Mouse (Mus musculus) gastrocnemius, postnatal 36 days (tissue): ENCODE results near the gene Lars2. TPM values are rescaled to one million over a fixed set of nuclear protein-coding genes. Genes with fewer than 3 reads are reported as not detected.
A peak's percentile ranks its signal among the peaks of the same experiment; 100 is the strongest.
"Not testable (repeated sequence)": the region's sequence is repeated elsewhere in the genome, so short reads cannot be mapped to it uniquely, and the experiment has no call there.

ENCODE experiments used
- DNase-seq, 2 experiments: peaks; one replicate each; pipeline ENCODE4 v3.0.0; 2022
- intact Hi-C: fragments of 180-260 bp; cut with DNase I; formaldehyde crosslinking; loops from one replicate; pipeline ENCODE4 v1.15.1; 2025
- long read RNA-seq, 2 experiments: library from polyadenylated mRNA; stranded (forward); transcript quantifications; one replicate each; pipeline ENCODE4 v2.0.0; 2021
- total RNA-seq, 2 experiments: library from RNA; stranded (reverse); gene quantifications; 2 replicates each; pipeline ENCODE4 v1.2.3; 2021

Lars2 gene
- 10 to 100 TPM; 37.6 to 59.0 TPM for total RNA-seq
- long read RNA-seq, experiment 1, transcript Lars2-201 (21 exons, 3,894 nt) = major isoform, 5 of 9 reads
- long read RNA-seq, experiment 1, partial matches to known transcripts = 2 of 9 reads
- long read RNA-seq, experiment 1, other reads (novel, unspliced or antisense) = 2 of 9 reads
- long read RNA-seq, experiment 2, partial matches to known transcripts = 0 of 3 reads
- long read RNA-seq, experiment 2, other reads (novel, unspliced or antisense) = 1 of 3 reads

DNA sequence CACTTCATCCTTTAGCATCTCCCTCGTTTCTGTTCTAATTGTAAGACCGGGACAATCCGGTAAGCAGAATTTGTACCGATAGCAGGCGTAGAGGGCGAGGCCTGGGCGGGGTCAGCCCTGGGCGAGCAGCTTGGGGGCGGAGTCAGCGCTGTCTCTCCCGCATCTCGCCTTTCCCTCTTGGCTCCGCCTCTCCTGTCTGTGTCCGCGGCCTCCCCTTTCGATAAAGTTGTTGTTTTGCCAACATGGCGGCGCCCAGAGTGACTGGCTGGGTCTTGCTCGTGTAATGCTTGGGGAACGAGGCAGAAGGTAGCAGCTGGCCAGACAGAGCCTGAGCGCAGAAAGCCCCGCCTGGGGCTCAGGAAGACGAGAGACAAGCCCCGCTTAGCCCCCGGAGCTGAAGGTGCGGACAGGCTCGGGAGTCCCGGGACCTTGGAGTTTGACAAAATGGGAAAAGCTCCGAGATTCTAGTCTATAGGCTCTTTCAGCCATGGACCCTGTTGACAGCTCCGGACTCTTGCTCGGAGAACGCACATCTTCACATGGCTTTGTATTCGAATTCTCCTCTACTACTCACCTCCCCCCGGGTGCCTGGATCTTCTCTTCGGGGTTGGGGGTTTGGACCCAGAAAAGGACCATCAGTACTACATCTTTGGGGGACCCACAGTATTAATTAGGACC is at the start of gene Lars2:
TSS of gene Lars2 (plus strand) at position 220 of the 678 bp plus-strand sequence.
- intact Hi-C loops = loop anchor here (10.0 kb wide), 1 partner anchor 112 kb away; no protein-coding TSS in a partner anchor
- peak; percentile 79 to 91 for DNase-seq

GRCm38 (mm10) chr9:123326106-123326505 is 40.6 kb upstream of the Lars2 start:
- no peak for DNase-seq
- intact Hi-C loops = no loop called here

DNA sequence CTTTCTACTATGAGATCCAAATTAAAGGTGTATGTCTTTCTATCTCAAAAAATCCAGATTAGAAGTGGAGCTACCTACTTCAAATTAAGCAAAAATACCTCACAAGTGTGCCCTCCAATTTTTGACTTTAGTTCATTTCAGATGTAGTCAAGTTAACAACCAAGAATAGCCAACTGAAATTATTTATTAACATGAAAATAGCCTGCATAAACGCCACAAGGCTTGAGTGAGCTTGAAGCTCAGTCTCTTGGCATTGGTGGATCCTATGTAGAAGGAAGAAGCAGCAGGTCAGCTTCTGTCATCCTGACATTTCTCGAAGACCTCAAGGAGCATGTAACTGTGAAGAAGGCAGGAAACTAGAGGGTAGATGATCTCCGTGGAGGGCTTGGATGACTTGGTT is 38.4 kb upstream of the Lars2 start:
- intact Hi-C loops = no loop called here

DNA sequence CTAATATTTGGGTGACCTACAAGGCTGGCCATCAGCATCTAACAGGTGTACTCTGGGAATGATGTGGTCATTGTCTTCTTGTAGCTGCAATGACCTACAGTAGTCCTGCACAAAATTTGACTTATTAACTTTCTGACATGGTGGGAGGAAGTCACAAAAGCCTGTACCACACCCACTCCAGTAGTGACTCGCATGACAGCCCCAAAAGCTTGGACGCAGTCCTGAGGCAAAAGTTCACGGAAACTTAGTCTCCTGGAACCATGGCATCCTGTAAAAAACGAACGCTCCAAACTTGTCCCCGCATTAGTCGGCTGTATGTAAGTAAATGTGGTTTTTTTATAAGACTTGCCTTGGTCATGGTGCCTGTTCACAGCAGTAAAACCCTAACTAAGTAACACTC is 36.9 kb upstream of the Lars2 start:
- intact Hi-C loops = no loop called here
- DNase-seq = no peak

More for the DNA sequence above, 38.4 kb upstream of the Lars2 start:
- no peak for DNase-seq

DNA sequence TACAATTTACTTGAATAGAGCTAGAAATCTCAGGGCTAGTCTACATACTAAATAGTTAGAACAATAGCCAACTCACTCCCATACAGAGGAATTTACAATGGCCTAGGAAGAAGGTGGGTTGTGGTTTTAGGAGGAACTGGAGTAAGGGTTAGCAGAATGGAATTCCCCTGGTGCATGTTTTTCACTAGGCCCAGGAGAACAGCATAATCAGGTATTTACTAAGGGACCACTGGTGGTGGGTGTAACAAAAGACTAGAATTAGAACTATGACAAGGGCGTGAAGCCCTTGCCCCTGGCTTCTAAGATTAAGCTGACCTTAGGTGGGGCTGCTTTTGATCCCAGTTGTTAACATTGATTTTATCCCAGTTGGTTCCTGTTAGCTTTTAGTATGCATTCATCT is 36.5 kb upstream of the Lars2 start:
- intact Hi-C loops, DNase-seq: not testable (repeated sequence)

- DNase-seq = no peak
- intact Hi-C loops = no loop called here
Measured at GRCm38 (mm10) chr9:123333479-123333878, 33.2 kb upstream of the Lars2 start.

- intact Hi-C loops = no loop called here
- no peak for DNase-seq
Measured at GRCm38 (mm10) chr9:123335044-123335670, 31.6 kb upstream of the Lars2 start.

DNA sequence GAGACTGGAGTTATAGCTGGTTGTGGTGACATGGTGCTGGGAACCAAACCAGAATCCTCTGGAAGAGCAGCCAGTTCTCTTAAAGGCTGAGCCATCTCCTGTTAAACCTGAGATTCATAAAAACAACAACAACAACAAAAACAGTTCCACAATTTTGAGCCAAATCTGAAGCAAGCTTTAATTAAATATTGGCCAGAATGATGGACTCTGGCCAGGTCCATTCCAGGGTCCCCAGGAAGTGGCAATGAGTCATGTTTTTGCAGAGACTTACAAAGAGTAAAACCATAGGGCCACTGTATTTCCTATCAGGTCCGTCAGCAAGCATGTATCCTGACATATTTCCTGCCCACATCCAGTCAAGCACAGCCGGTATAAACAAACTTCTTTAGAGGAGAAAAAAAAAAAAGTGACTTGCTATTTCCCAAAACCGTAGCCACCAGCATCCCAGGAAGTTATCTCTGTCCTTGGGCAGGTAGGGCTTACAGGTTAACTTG is 27.0 kb upstream of the Lars2 start:
- intact Hi-C loops = no loop called here
- DNase-seq = no peak

GRCm38 (mm10) chr9:123341256-123341655 is 25.5 kb upstream of the Lars2 start:
- no peak for DNase-seq
- intact Hi-C loops = no loop called here

DNA sequence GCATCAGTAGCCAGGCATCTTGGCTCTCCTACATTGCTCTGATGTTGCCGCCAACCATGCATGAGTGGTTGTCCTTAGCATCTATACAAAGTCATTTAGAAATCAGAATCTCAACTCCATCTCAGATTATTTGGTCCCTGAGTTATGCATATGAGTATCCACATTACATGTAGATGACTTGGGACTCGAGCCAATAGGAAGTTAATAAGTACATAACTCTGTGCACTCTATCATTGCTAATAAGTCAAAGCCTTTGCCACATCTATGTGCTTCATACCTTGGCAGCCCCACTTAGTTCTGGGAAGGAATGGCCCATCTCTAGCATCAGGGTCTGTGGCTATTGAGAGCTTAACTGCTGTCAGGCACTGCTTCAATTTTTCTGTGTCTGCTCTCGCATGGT is 23.7 kb upstream of the Lars2 start:
- intact Hi-C loops = no loop called here
- no peak for DNase-seq

DNA sequence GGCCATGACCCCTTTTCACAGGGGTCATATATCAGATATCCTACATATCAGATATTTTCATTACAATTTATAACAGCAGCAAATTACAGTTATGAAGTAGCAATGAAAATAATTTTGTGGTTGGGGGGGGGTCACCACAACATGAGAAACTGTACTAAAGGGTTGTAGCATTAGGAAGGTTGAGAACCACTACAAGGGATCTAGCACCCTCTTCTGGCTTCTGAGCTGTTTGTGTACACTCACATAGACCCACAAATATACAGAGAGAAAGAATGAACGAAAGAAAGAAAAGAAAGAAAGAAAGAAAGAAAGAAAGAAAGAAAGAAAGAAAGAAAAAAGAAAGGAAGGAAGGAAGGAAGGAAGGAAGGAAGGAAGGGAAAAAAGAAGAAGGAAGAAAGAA is 17.4 kb upstream of the Lars2 start:
- intact Hi-C loops, DNase-seq: not testable (repeated sequence)

- no peak for DNase-seq
- intact Hi-C loops = loop anchor here (10.0 kb wide), 1 partner anchor 105 kb away; no protein-coding TSS in a partner anchor
Measured at GRCm38 (mm10) chr9:123359981-123360380, 6.7 kb upstream of the Lars2 start.

GRCm38 (mm10) chr9:123365353-123365752 is 1.4 kb upstream of the Lars2 start:
- intact Hi-C loops = loop anchor here (10.0 kb wide), 1 partner anchor 111 kb away; no protein-coding TSS in a partner anchor
- DNase-seq = no peak

GRCm38 (mm10) chr9:123365942-123366707 is 602 bp upstream of the Lars2 start:
- DNase-seq = no peak
- intact Hi-C loops = loop anchor here (10.0 kb wide), 1 partner anchor 111 kb away; no protein-coding TSS in a partner anchor

GRCm38 (mm10) chr9:123367636-123368035 is 909 bp downstream of the Lars2 start:
- no peak for DNase-seq
- intact Hi-C loops = loop anchor here (10.0 kb wide), 1 partner anchor 113 kb away; no protein-coding TSS in a partner anchor

DNA sequence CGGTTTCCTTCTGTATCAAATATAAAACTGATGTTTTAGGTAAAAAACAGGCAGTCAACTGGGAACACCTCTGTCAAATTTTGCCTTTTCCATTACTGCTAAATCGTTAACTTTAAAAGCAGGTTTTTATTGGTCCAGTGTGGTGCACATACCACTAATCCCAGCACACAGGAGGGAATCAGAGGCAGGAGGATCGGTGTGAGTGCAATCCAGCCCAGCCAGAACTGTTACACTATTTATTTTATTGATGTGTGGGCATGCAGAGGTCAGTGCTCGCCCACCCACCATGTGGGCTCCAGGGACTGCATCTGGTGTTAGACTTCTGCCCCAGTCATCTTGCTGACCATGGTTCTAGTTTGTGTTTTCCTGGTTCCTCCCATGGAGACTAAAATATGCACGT is 15.7 kb downstream of the Lars2 start:
- intact Hi-C loops = no loop called here
- no peak for DNase-seq

DNA sequence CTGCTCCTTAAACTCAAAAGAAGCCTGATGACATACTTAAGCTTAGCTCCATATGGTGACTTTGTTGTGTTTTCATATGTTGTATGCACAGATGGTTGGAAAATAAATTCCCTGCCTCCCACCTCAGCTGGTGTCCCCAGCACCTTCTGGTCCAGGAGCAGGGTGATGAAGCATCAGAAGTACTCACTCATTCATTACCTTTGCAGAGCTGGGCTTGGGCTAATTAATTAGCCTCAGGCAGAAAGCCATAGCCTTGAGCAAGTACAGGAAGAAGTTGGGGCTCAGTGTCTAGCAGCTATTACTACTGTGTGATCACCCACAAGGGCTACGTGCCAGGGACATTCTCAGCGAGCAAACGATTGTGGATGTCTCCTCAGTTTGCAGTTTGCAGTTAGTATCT is 18.0 kb downstream of the Lars2 start:
- intact Hi-C loops = no loop called here
- DNase-seq = no peak

DNA sequence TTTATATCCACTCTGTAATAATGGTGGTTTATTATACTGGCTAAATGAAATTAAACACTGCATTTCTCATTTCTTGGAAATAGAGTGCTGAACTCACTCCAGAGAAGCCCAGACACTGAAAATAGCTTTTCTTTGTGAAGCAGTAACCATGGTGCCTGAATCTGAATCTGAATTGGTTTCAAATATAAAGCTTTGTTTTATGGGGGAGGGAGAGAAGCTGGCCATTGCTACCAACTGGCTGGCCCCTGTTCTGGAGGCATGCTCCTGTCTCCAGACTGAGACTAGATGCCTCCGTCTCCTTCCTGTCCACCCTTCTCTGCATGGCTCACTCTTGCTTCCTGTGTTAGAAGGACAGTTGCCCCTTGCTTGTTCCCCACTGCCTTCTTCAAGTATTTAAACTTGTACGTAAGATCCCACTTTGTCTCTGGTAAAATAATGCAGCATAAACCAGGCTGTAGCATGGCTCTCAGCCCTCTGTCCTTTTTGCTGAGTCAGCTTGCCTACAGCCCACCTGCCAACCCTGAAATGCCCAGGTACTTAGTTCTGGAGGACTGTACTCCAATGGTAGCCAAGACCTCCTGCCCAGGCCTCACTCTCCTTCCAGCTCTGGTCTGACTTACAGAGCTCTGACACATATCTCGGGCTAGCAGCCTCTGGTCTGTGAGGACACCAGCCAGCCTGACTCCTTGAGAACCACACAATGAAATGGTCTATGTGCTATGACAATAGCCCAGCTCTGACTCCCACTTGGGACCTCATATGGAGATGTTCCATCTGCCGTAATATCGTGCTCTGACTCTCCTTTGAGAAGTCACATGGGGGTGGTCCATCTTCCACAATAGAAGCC is 18.8 kb downstream of the Lars2 start:
- DNase-seq = no peak
- intact Hi-C loops = no loop called here

DNA sequence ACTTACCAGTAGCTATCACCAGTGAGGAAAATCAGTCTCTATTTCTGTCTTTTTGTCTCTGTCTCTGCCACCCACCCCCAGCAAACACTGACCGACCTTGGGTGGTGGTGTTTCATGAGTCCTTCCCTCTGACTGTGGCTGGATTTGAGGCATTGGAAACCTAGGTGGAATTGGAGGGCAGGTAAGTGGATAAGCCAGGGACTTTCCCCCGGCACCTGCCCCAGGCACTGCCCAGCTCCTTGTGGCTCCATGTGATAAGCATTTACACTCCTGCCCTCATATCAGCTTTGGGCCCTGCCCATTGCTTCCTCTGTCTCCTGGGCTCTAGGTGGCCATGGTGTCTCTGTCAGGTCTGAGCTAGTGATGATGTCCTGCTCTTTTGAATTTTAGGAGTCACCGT is 19.6 kb downstream of the Lars2 start:
- no peak for DNase-seq
- intact Hi-C loops = no loop called here
